Mouse (Mus musculus) forebrain, embryonic 14.5 days (tissue): ENCODE measurements at regions not wholly inside any gene's neighbourhood (a gene's known extent, or its start where the extent isn't known, plus 50 kb on each side); places are given as distances from the start of the nearest gene placed in this dataset.

Source experiments
- ATAC-seq: fragments of 200-750 bp; cut with Nextera tagmentation; 2 replicates; pipeline ENCODE4 v1.8.0; 2017; ENCODE audit warnings: mild to moderate bottlenecking, moderate library complexity
- DNase-seq: peaks from one replicate; pipeline ENCODE4 v3.0.0-alpha.2; 2015; ENCODE audit warnings: low spot score
- H3K27ac ChIP-seq: fragments of 300-500 bp; sonication (generic); 2 replicates; pipeline ENCODE4 v1.5.1; 2014; ENCODE audit warnings: low read depth, mild to moderate bottlenecking, control low read depth, low read length, moderate library complexity
- H3K27me3 ChIP-seq: fragments of 300-500 bp; sonication (generic); replicated peaks from 2 replicates; pipeline ENCODE4 v1.6.1; 2014; ENCODE audit warnings: low read length, control low read depth, mixed read lengths; ENCODE audit not compliant: control insufficient read depth, insufficient read depth
- H3K36me3 ChIP-seq: fragments of 300-500 bp; sonication (generic); 2 replicates; pipeline ENCODE4 v1.6.1; 2014; ENCODE audit warnings: low read length, control low read depth; ENCODE audit not compliant: control insufficient read depth, insufficient read depth
- H3K4me1 ChIP-seq: fragments of 300-500 bp; sonication (generic); 2 replicates; pipeline ENCODE4 v1.6.1; 2014; ENCODE audit warnings: antibody characterized with exemption, low read length, control low read depth; ENCODE audit not compliant: control insufficient read depth, insufficient read depth
- H3K4me2 ChIP-seq: fragments of 300-500 bp; sonication (generic); 2 replicates; pipeline ENCODE4 v1.6.1; 2014; ENCODE audit warnings: mild to moderate bottlenecking, control low read depth, low read length
- H3K4me3 ChIP-seq: fragments of 300-500 bp; sonication (generic); 2 replicates; pipeline ENCODE4 v1.5.1; 2014; ENCODE audit warnings: low read depth, low read length, control low read depth
- H3K9ac ChIP-seq: fragments of 300-500 bp; sonication (generic); 2 replicates; pipeline ENCODE4 v1.6.1; 2014; ENCODE audit warnings: mild to moderate bottlenecking, low read length, control low read depth, moderate library complexity
- H3K9me3 ChIP-seq: fragments of 300-500 bp; sonication (generic); replicated peaks from 2 replicates; pipeline ENCODE4 v1.6.1; 2016; ENCODE audit warnings: low read length, control low read depth, mixed read lengths; ENCODE audit not compliant: control insufficient read depth
- WGBS: fragments of 180-500 bp; shearing (Covaris S2); extraction: QIAGEN DNeasy Blood & Tissue Kit; methylation state at CpG from one replicate; pipeline ENCODE4 v1.1.7; 2014; 5-methylcytosine and 5-hydroxymethylcytosine counted together

DNA sequence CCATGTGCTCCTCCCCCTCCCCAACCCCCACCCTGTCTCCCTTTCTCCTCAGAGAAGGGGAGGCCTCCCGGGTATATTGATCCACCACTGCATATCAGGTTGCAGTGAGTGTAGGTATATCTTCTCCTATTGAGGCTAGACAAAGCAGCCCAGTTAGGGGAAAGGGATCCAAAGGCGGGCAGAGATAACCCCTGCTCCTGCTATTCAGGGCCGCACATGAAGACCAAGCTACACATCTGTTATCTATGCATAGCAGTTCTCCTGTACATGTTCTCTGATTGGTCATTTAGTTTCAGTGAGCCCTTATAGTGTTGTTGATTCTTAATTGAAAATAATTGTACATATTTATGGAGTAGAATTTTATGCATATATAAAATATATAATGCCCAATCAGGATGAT is 143.7 kb downstream of the Drd1 start:
- DNase-seq (no peak), ATAC-seq (no peak)
- Histone ChIP-seq H3K27ac (no peak overlapping the region), H3K9me3 (no peaks in the 10 kb centered on the region), H3K4me2 (no peak overlapping the region), H3K4me3 (no peak overlapping the region), H3K4me1 (no peaks in the 10 kb centered on the region), H3K9ac (no peak overlapping the region), H3K27me3 (no peaks in the 10 kb centered on the region), H3K36me3 (no peaks in the 10 kb centered on the region)
- WGBS = 58% methylated on average over 3 of the region's 3 CpGs

GRCm38 (mm10) chr13:53911261-53911660 is 144.2 kb downstream of the Drd1 start:
- Histone ChIP-seq H3K4me1 (no peaks in the 10 kb centered on the region), H3K36me3 (no peaks in the 10 kb centered on the region), H3K27me3 (no peaks in the 10 kb centered on the region), H3K27ac (no peak overlapping the region), H3K4me3 (no peak overlapping the region), H3K9me3 (no peaks in the 10 kb centered on the region), H3K9ac (no peak overlapping the region), H3K4me2 (no peak overlapping the region)
- DNase-seq = no peak
- WGBS = 83% methylated on average over 8 of the region's 8 CpGs
- no peak for ATAC-seq

DNA sequence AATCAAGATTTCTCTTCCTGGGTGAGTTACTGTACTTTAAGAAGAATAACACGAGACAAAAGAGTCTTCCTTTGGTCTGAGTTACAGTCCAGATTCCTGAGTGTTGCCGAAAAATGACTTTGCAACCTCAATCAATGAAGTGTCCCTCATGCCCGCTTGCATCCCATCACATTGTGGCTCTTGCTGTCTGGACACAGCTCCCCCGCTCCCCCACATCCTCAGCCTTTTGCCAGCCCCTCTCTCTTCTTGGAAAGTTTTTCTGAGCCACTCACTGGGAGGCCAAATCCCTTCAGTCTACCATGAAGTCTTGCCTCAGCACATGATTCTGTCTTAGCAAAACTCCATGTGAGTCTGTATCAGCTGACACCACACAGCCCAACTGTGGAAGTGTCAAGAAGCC is 145.3 kb downstream of the Drd1 start:
- Histone ChIP-seq H3K27me3 (no peaks in the 10 kb centered on the region), H3K4me1 (no peaks in the 10 kb centered on the region), H3K36me3 (no peaks in the 10 kb centered on the region), H3K4me3 (no peak overlapping the region), H3K9me3 (no peaks in the 10 kb centered on the region), H3K27ac (no peak overlapping the region), H3K9ac (no peak overlapping the region), H3K4me2 (no peak overlapping the region)
- WGBS = 67% methylated on average over 4 of the region's 4 CpGs
- DNase-seq (no peak), ATAC-seq (no peak)

DNA sequence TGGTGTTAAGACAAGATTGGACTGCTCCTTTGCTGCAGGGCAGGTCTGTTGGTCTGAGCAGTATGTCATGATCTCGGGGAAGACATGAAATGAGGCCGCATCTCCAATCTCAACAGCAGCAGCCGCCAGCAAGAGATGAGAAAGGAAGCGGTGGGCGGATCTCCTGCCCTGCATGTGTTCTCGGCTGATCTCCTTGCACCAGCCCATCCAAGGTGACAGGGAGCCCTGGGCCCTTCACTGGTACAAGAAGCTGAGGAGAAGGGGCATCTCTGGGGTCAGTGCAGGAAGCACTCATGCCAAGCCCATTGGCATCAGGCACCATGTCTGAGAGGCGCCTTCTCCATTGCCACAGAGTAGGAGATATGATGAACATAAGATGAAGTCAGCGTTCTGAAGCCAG is 151.0 kb downstream of the Drd1 start:
- Histone ChIP-seq H3K27me3 (no peaks in the 10 kb centered on the region), H3K4me2 (no peak overlapping the region), H3K9ac (no peak overlapping the region), H3K4me1 (no peaks in the 10 kb centered on the region), H3K27ac (no peak overlapping the region), H3K36me3 (no peaks in the 10 kb centered on the region), H3K4me3 (no peak overlapping the region), H3K9me3 (no peaks in the 10 kb centered on the region)
- DNase-seq (no peak), ATAC-seq (no peak)
- 90% methylated on average over 8 of the region's 8 CpGs for WGBS

- H3K4me3 ChIP-seq = no peak overlapping the region
- no peak overlapping the region for H3K27ac ChIP-seq
- no peaks in the 10 kb centered on the region for H3K4me1 ChIP-seq
- no peak overlapping the region for H3K9ac ChIP-seq
- H3K4me2 ChIP-seq = no peak overlapping the region
- no peaks in the 10 kb centered on the region for H3K36me3 ChIP-seq
- peak; percentile 46 for DNase-seq
- peak; percentile 34; the same call in 1 of the 2 replicates for ATAC-seq
- WGBS = 32% methylated on average over 7 of the region's 7 CpGs
- no peaks in the 10 kb centered on the region for H3K27me3 ChIP-seq
- no peaks in the 10 kb centered on the region for H3K9me3 ChIP-seq
These were observed 151.9 kb downstream of the Drd1 start for GRCm38 (mm10) chr13:53903626-53904025.

GRCm38 (mm10) chr13:53902831-53903230 is 152.7 kb downstream of the Drd1 start:
- DNase-seq (no peak), ATAC-seq (no peak)
- Histone ChIP-seq H3K27ac (no peak overlapping the region), H3K9me3 (no peaks in the 10 kb centered on the region), H3K4me1 (no peaks in the 10 kb centered on the region), H3K9ac (no peak overlapping the region), H3K27me3 (no peaks in the 10 kb centered on the region), H3K4me2 (no peak overlapping the region), H3K36me3 (no peaks in the 10 kb centered on the region), H3K4me3 (no peak overlapping the region)
- 65% methylated on average over 2 of the region's 2 CpGs for WGBS

GRCm38 (mm10) chr13:53900406-53901025 is 155.0 kb downstream of the Drd1 start:
- no peak overlapping the region for H3K27ac ChIP-seq
- H3K4me3 ChIP-seq = no peak overlapping the region
- H3K36me3 ChIP-seq = no peaks in the 10 kb centered on the region
- H3K9me3 ChIP-seq = no peaks in the 10 kb centered on the region
- H3K9ac ChIP-seq = no peak overlapping the region
- no peaks in the 10 kb centered on the region for H3K4me1 ChIP-seq
- H3K27me3 ChIP-seq = no peaks in the 10 kb centered on the region
- ATAC-seq = no peak
- DNase-seq = no peak
- whole genome bisulfite sequencing = 77% methylated on average over 3 of the region's 3 CpGs
- no peak overlapping the region for H3K4me2 ChIP-seq

DNA sequence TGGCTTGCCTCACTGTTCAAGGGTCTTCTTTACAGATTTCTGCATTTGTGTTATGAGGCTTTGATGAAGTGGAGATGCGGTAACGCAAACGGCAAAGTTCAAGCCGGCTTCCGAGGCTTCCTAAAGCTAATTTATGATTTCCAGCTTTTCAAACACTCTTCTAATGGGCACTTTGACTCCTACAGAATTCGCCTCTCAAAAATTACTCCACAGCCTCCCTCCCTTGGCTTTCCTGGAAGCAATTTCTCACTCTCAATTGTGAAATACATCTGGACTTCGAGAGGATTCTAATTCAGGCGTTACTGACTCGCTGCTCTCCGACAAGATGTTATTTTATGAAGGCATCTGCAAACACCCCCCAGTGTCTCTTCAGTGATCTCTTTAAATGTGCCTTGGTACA is 157.2 kb downstream of the Drd1 start:
- H3K9me3 ChIP-seq = no peaks in the 10 kb centered on the region
- WGBS = 73% methylated on average over 10 of the region's 10 CpGs
- H3K4me3 ChIP-seq = no peak overlapping the region
- no peak overlapping the region for H3K27ac ChIP-seq
- H3K4me2 ChIP-seq = no peak overlapping the region
- H3K36me3 ChIP-seq = no peaks in the 10 kb centered on the region
- ATAC-seq (no peak), DNase-seq (no peak)
- no peaks in the 10 kb centered on the region for H3K4me1 ChIP-seq
- H3K9ac ChIP-seq = no peak overlapping the region
- no peaks in the 10 kb centered on the region for H3K27me3 ChIP-seq

DNA sequence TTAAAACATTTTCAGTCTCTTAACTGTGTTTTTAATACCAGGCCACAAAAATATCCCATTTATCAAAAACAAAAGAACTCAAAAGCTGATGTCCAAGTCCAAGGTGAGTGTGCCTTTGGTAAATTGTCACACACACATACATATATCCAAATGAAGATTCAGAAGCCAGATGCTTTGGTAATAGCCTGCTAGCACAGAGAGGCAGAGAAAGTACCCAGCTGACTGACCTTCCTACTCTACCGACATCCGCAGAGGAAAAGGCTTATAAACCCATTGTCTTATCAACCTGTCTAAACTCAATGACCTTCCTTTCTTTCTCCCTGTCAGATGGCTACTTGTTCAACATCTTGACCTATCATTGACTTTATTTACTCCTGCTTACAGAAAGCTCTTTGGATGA is 158.3 kb downstream of the Drd1 start:
- H3K4me3 ChIP-seq = no peak overlapping the region
- H3K4me1 ChIP-seq = no peaks in the 10 kb centered on the region
- no peak overlapping the region for H3K9ac ChIP-seq
- no peak overlapping the region for H3K27ac ChIP-seq
- H3K4me2 ChIP-seq = no peak overlapping the region
- H3K27me3 ChIP-seq = no peaks in the 10 kb centered on the region
- H3K36me3 ChIP-seq = no peaks in the 10 kb centered on the region
- WGBS = 97% methylated on average over 2 of the region's 2 CpGs
- DNase-seq (no peak), ATAC-seq (no peak)
- no peaks in the 10 kb centered on the region for H3K9me3 ChIP-seq
